Mouse (Mus musculus): ENCODE measurements at regions not wholly inside any gene's neighbourhood (a gene's known extent, or its start where the extent isn't known, plus 50 kb on each side); places are given as distances from the start of the nearest gene placed in this dataset.
"Not testable (repeated sequence)": the region's sequence is repeated elsewhere in the genome, so short reads cannot be mapped to it uniquely, and the experiment has no call there.

GRCm38 (mm10) chr12:39665448-39665847 is 372.4 kb downstream of the Arl4a start:
- WGBS = 6% methylated on average over 4 of the region's 4 CpGs
- Histone ChIP-seq H3K27ac (no peak overlapping the region), H3K4me2 (no peak overlapping the region), H3K27me3 (no peaks in the 10 kb centered on the region), H3K9me3 (replicated peaks) (no peaks in the 10 kb centered on the region), H3K4me1 (replicated peaks) (no peaks in the 10 kb centered on the region), H3K36me3 (no peaks in the 10 kb centered on the region), H3K9ac (no peak overlapping the region), H3K4me3 (no peak overlapping the region)
- no peak for ATAC-seq (replicated peaks; ENCODE audit: insufficient number of reproducible peaks, insufficient read depth, low FRiP score, low read depth)

DNA sequence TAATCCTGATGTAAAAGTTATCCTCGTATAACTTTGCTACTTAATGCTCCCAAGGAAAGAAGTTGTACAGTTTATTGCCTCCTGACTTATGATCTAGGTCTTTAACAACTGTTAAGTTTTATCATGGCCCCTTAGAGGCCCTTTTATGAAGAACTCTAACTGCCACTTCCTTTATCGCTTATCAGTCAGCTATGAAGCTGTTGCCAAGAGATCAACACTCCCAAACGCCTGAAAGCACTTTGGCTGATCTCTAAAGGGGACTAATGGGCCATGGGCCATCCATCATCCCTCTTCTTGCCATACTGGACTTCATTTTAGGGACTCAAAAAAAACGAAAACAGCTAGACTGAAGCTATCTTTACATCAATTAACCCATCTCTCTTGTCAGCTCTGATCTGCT is 377.4 kb downstream of the Arl4a start:
- WGBS = 35% methylated on average over 4 of the region's 4 CpGs
- Histone ChIP-seq H3K4me2 (no peak overlapping the region), H3K9ac (no peak overlapping the region), H3K36me3 (no peaks in the 10 kb centered on the region), H3K4me1 (replicated peaks) (no peaks in the 10 kb centered on the region), H3K27me3 (no peaks in the 10 kb centered on the region), H3K9me3 (replicated peaks) (no peaks in the 10 kb centered on the region), H3K27ac (no peak overlapping the region), H3K4me3 (no peak overlapping the region)
- ATAC-seq (replicated peaks; ENCODE audit: insufficient number of reproducible peaks, insufficient read depth, low FRiP score, low read depth) = no peak

GRCm38 (mm10) chr12:39656606-39657005 is 381.2 kb downstream of the Arl4a start:
- H3K27me3 ChIP-seq = no peaks in the 10 kb centered on the region
- H3K4me2 ChIP-seq = no peak overlapping the region
- ATAC-seq (replicated peaks; ENCODE audit: insufficient number of reproducible peaks, insufficient read depth, low FRiP score, low read depth) = no peak
- no peak overlapping the region for H3K4me3 ChIP-seq
- H3K9me3 ChIP-seq (replicated peaks) = no peaks in the 10 kb centered on the region
- H3K4me1 ChIP-seq (replicated peaks) = no peaks in the 10 kb centered on the region
- H3K9ac ChIP-seq = no peak overlapping the region
- H3K27ac ChIP-seq = no peak overlapping the region
- no peaks in the 10 kb centered on the region for H3K36me3 ChIP-seq

DNA sequence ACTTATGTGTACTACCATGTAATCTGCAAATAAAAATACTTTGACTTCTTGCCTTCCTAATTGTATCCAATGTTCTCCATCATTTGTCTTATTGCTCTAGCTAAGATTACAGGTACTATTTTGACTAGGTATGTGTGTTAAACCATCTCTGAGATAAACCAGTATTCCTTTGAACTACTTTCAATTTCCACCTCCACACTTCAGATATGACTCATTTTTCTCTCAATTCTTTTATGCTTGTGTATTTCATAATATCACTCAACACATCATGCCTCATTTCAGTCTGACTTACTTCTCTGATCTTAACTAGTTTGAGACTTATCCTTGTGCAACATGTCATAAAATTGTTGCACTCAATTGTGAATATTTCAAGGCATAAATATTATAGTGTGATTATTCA is 388.9 kb downstream of the Arl4a start:
- H3K4me2 ChIP-seq = no peak overlapping the region
- H3K27ac ChIP-seq = no peak overlapping the region
- H3K4me3 ChIP-seq = no peak overlapping the region
- H3K9ac ChIP-seq = no peak overlapping the region
- no peaks in the 10 kb centered on the region for H3K36me3 ChIP-seq
- ATAC-seq (replicated peaks; ENCODE audit: insufficient number of reproducible peaks, insufficient read depth, low FRiP score, low read depth) = no peak
- H3K27me3 ChIP-seq = no peaks in the 10 kb centered on the region
- no peaks in the 10 kb centered on the region for H3K9me3 ChIP-seq (replicated peaks)
- no peaks in the 10 kb centered on the region for H3K4me1 ChIP-seq (replicated peaks)

- no peaks in the 10 kb centered on the region for H3K27me3 ChIP-seq
- H3K9me3 ChIP-seq (replicated peaks) = no peaks in the 10 kb centered on the region
- no peak overlapping the region for H3K4me3 ChIP-seq
- no peaks in the 10 kb centered on the region for H3K4me1 ChIP-seq (replicated peaks)
- H3K27ac ChIP-seq = no peak overlapping the region
- 84% methylated on average over 3 of the region's 3 CpGs for WGBS
- H3K36me3 ChIP-seq = no peaks in the 10 kb centered on the region
- no peak for ATAC-seq (replicated peaks; ENCODE audit: insufficient number of reproducible peaks, insufficient read depth, low FRiP score, low read depth)
- H3K9ac ChIP-seq = no peak overlapping the region
- no peak overlapping the region for H3K4me2 ChIP-seq
Measured at GRCm38 (mm10) chr12:39646556-39646955, 391.3 kb downstream of the Arl4a start.

DNA sequence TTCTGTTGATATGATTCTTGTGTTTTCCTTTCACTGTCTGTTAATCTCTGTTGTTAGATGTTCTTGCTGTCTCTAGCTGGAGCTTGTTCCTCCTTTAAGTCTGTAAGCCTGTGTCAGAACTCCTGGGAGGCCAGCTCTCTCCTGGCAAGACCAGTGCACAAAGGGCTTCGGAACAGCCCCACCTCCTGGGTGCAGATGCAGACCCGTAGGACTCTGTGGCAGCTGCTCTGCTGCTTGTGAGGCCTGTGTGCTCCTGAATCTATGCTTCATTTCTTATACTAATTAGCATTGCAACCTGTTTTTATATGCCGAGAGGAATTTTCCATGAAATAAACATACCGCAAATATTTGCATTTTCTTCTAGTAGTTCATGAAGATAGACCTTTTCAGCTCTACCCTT is 392.2 kb downstream of the Arl4a start:
- Histone ChIP-seq H3K4me3 (no peak overlapping the region), H3K36me3 (no peaks in the 10 kb centered on the region), H3K27ac (no peak overlapping the region), H3K9me3 (replicated peaks) (no peaks in the 10 kb centered on the region), H3K4me2 (no peak overlapping the region), H3K4me1 (replicated peaks) (no peaks in the 10 kb centered on the region), H3K9ac (no peak overlapping the region), H3K27me3 (no peaks in the 10 kb centered on the region)
- no peak for ATAC-seq (replicated peaks; ENCODE audit: insufficient number of reproducible peaks, insufficient read depth, low FRiP score, low read depth)
- WGBS = 73% methylated on average over 4 of the region's 4 CpGs

GRCm38 (mm10) chr12:39639246-39639645 is 398.6 kb downstream of the Arl4a start:
- no peak for ATAC-seq (replicated peaks; ENCODE audit: insufficient number of reproducible peaks, insufficient read depth, low FRiP score, low read depth)
- no peak overlapping the region for H3K4me2 ChIP-seq
- H3K4me3 ChIP-seq = no peak overlapping the region
- WGBS = 82% methylated on average over 6 of the region's 6 CpGs
- no peaks in the 10 kb centered on the region for H3K36me3 ChIP-seq
- no peak overlapping the region for H3K9ac ChIP-seq
- no peaks in the 10 kb centered on the region for H3K27me3 ChIP-seq
- no peaks in the 10 kb centered on the region for H3K9me3 ChIP-seq (replicated peaks)
- no peak overlapping the region for H3K27ac ChIP-seq
- H3K4me1 ChIP-seq (replicated peaks) = no peaks in the 10 kb centered on the region

DNA sequence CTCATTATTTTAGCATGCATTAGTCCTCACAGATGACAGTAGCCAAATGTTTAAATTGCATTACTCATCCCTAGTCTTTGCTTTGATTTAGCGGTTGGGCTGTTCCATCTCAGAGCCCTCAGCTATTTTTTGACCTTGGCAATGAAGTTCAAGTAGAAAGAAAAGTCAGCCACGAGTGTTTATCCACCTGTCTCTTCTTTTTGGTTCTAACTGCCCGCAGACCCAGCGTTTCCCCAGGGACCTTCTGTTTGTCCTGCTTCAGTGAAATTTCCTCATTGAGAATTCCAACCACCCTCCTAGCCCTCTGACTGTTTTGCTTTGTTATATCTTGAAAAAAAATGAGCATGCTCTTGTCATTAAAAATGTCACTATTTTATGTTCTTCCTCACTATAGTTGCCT is 403.5 kb downstream of the Arl4a start:
- no peak overlapping the region for H3K4me3 ChIP-seq
- no peaks in the 10 kb centered on the region for H3K36me3 ChIP-seq
- no peak overlapping the region for H3K27ac ChIP-seq
- no peak overlapping the region for H3K9ac ChIP-seq
- no peaks in the 10 kb centered on the region for H3K4me1 ChIP-seq (replicated peaks)
- WGBS = 67% methylated on average over 4 of the region's 4 CpGs
- H3K9me3 ChIP-seq (replicated peaks) = no peaks in the 10 kb centered on the region
- H3K4me2 ChIP-seq = no peak overlapping the region
- ATAC-seq (replicated peaks; ENCODE audit: insufficient number of reproducible peaks, insufficient read depth, low FRiP score, low read depth) = no peak
- H3K27me3 ChIP-seq = no peaks in the 10 kb centered on the region

- Histone ChIP-seq H3K27ac (no peak overlapping the region), H3K9me3 (replicated peaks) (no peaks in the 10 kb centered on the region), H3K4me3 (no peak overlapping the region), H3K9ac (no peak overlapping the region), H3K36me3 (no peaks in the 10 kb centered on the region), H3K27me3 (no peaks in the 10 kb centered on the region), H3K4me2 (no peak overlapping the region), H3K4me1 (replicated peaks) (no peaks in the 10 kb centered on the region)
- ATAC-seq (replicated peaks; ENCODE audit: insufficient number of reproducible peaks, insufficient read depth, low FRiP score, low read depth) = no peak
- WGBS = 91% methylated on average over 1 of the region's 1 CpGs
Measured at GRCm38 (mm10) chr12:39621266-39621665, 416.6 kb downstream of the Arl4a start.

GRCm38 (mm10) chr12:39605289-39605688 is 432.5 kb downstream of the Arl4a start:
- ATAC-seq (replicated peaks; ENCODE audit: insufficient number of reproducible peaks, insufficient read depth, low FRiP score, low read depth) = no peak
- Histone ChIP-seq H3K36me3 (no peaks in the 10 kb centered on the region), H3K27ac (no peak overlapping the region), H3K9ac (no peak overlapping the region), H3K4me3 (no peak overlapping the region), H3K4me2 (no peak overlapping the region), H3K4me1 (replicated peaks) (no peaks in the 10 kb centered on the region), H3K9me3 (replicated peaks) (no peaks in the 10 kb centered on the region), H3K27me3 (no peaks in the 10 kb centered on the region)
- WGBS = 64% methylated on average over 3 of the region's 3 CpGs

GRCm38 (mm10) chr12:39604723-39605122 is 433.1 kb downstream of the Arl4a start:
- no peak overlapping the region for H3K27ac ChIP-seq
- no peaks in the 10 kb centered on the region for H3K9me3 ChIP-seq (replicated peaks)
- H3K4me3 ChIP-seq = no peak overlapping the region
- no peaks in the 10 kb centered on the region for H3K36me3 ChIP-seq
- H3K4me1 ChIP-seq (replicated peaks) = no peaks in the 10 kb centered on the region
- no peaks in the 10 kb centered on the region for H3K27me3 ChIP-seq
- H3K4me2 ChIP-seq = no peak overlapping the region
- H3K9ac ChIP-seq = no peak overlapping the region
- ATAC-seq (replicated peaks; ENCODE audit: insufficient number of reproducible peaks, insufficient read depth, low FRiP score, low read depth) = no peak
- WGBS = 66% methylated on average over 4 of the region's 4 CpGs

- 20% methylated on average over 1 of the region's 1 CpGs for WGBS
- no peak overlapping the region for H3K9ac ChIP-seq
- no peaks in the 10 kb centered on the region for H3K4me1 ChIP-seq (replicated peaks)
- no peak overlapping the region for H3K4me2 ChIP-seq
- no peak overlapping the region for H3K27ac ChIP-seq
- H3K4me3 ChIP-seq = no peak overlapping the region
- no peaks in the 10 kb centered on the region for H3K36me3 ChIP-seq
- no peak for ATAC-seq (replicated peaks; ENCODE audit: insufficient number of reproducible peaks, insufficient read depth, low FRiP score, low read depth)
- H3K27me3 ChIP-seq = no peaks in the 10 kb centered on the region
- no peaks in the 10 kb centered on the region for H3K9me3 ChIP-seq (replicated peaks)
Measured at GRCm38 (mm10) chr12:39594726-39595125, 443.1 kb downstream of the Arl4a start.

DNA sequence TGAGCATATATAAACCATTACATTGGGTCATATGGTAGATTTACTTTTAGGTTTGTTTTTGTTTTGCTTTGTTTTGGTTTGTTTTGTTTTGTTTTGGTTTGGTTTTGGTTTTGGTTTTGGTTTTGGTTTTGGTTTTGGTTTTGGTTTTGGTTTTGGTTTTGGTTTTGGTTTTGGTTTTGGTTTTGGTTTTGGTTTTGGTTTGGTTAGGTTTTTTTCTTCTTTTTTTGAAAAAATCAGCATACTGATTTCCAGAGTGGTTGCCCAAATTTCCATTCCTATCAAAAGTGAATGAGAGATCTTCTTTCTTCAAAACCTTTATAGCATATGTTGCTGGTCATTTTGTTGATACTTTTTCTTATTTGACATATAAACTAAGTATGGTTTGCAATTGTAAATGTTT is 444.0 kb downstream of the Arl4a start:
- H3K27me3 ChIP-seq; H3K4me3 ChIP-seq; H3K4me2 ChIP-seq; H3K4me1 ChIP-seq (replicated peaks); H3K9ac ChIP-seq; H3K36me3 ChIP-seq; ATAC-seq (replicated peaks; ENCODE audit: insufficient number of reproducible peaks, insufficient read depth, low FRiP score, low read depth); H3K9me3 ChIP-seq (replicated peaks); H3K27ac ChIP-seq: not testable (repeated sequence)
